ENCODE assay signal across 11 mouse cellular contexts in genomic region chr11:6063501-6064214, GRCm38 (mm10). TPM values are rescaled to one million over a fixed set of nuclear protein-coding genes. Genes with fewer than 3 reads are reported as not detected.
DNase-seq lines count a peak whose midpoint lies in the region; ATAC-seq and TF ChIP-seq lines count a peak whose summit lies in the region.
"Had no signal": no experiment of that assay in that cellular context is flagged by ENCODE, and none has a peak within 500 bp of the region (broad histone marks: within the 10 kb centered on the region; RNA-seq: fewer than 3 reads in every experiment).

No protein-coding gene starts in this region.

- H3K9ac ChIP-seq in forebrain, embryonic 12.5 days: no peak overlapping the region
- H3K9ac ChIP-seq in hindbrain, embryonic 12.5 days: no peak overlapping the region
- H3K9ac ChIP-seq in neural tube, embryonic 12.5 days: no peak overlapping the region
- H3K9ac ChIP-seq: liver, embryonic 14.5 days had no signal

- H3K27me3 ChIP-seq in forebrain, embryonic 12.5 days: peaks cover 76% of the 10 kb centered on the region
- H3K27me3 ChIP-seq in forebrain, embryonic 10.5 days (ENCODE audit: poor library complexity, severe bottlenecking): peaks cover 79% of the 10 kb centered on the region
- H3K27me3 ChIP-seq in hindbrain, embryonic 12.5 days: peaks cover 72% of the 10 kb centered on the region
- H3K27me3 ChIP-seq in neural tube, embryonic 12.5 days (replicated peaks): peaks cover 71% of the 10 kb centered on the region

- H3K36me3 ChIP-seq in forebrain, embryonic 12.5 days (replicated peaks): no peaks in the 10 kb centered on the region
- H3K36me3 ChIP-seq in forebrain, embryonic 10.5 days (replicated peaks): no peaks in the 10 kb centered on the region
- no peaks in the 10 kb centered on the region for H3K36me3 ChIP-seq in hindbrain, embryonic 12.5 days
- no peaks in the 10 kb centered on the region for H3K36me3 ChIP-seq in neural tube, embryonic 12.5 days

- DNase-seq in forebrain, embryonic 10.5 days (ENCODE audit: extremely low spot score, low spot score): no peak
- no peak for DNase-seq in left cerebral cortex, adult 2 months (ENCODE audit: extremely low spot score in 1 of 2, low spot score in 2 of 2)
- DNase-seq in left cerebral cortex, adult 18-20 months (ENCODE audit: low spot score in 2 of 2): no peak
- no peak for DNase-seq in left cerebral cortex, adult 9 months (ENCODE audit: low spot score in 2 of 2)
- no peak for DNase-seq in thymus, postnatal 25 days

- peak overlapping the region; percentile 51 for H3K4me3 ChIP-seq in forebrain, embryonic 12.5 days (replicated peaks)
- no peak overlapping the region; the same call in 1 of the 2 replicates for H3K4me3 ChIP-seq in forebrain, embryonic 10.5 days
- peak overlapping the region; percentile 86 for H3K4me3 ChIP-seq in left cerebral cortex, adult 2 months
- H3K4me3 ChIP-seq in hindbrain, embryonic 12.5 days: peak overlapping the region; percentile 58
- peak overlapping the region; percentile 51 for H3K4me3 ChIP-seq in neural tube, embryonic 12.5 days
- H3K4me3 ChIP-seq: erythroblast, embryonic 14.5 days; megakaryocyte, embryonic 14.5 days had no signal

- 41% methylated on average over 17 of the region's 17 CpGs for WGBS in forebrain, embryonic 12.5 days
- 51% methylated on average over 17 of the region's 17 CpGs for WGBS in forebrain, embryonic 10.5 days
- 46% methylated on average over 17 of the region's 17 CpGs for WGBS in hindbrain, embryonic 12.5 days
- 55% methylated on average over 17 of the region's 17 CpGs for WGBS in neural tube, embryonic 12.5 days

- no peaks in the 10 kb centered on the region for H3K9me3 ChIP-seq in forebrain, embryonic 12.5 days
- H3K9me3 ChIP-seq in forebrain, embryonic 10.5 days: no peaks in the 10 kb centered on the region
- no peaks in the 10 kb centered on the region for H3K9me3 ChIP-seq in hindbrain, embryonic 12.5 days (replicated peaks)
- no peaks in the 10 kb centered on the region for H3K9me3 ChIP-seq in neural tube, embryonic 12.5 days
- H3K9me3 ChIP-seq: megakaryocyte, embryonic 14.5 days had no signal

- H3K27ac ChIP-seq in forebrain, embryonic 12.5 days: no peak overlapping the region
- H3K27ac ChIP-seq in forebrain, embryonic 10.5 days: no peak overlapping the region
- peak overlapping the region; percentile 97 for H3K27ac ChIP-seq in left cerebral cortex, adult 2 months
- no peak overlapping the region for H3K27ac ChIP-seq in hindbrain, embryonic 12.5 days
- H3K27ac ChIP-seq in neural tube, embryonic 12.5 days: no peak overlapping the region
- H3K27ac ChIP-seq: liver, embryonic 14.5 days had no signal

- peak overlapping the region; percentile 69 for H3K4me2 ChIP-seq in forebrain, embryonic 12.5 days
- peak overlapping the region; percentile 80 for H3K4me2 ChIP-seq in hindbrain, embryonic 12.5 days (replicated peaks)
- H3K4me2 ChIP-seq in neural tube, embryonic 12.5 days (replicated peaks): peak overlapping the region; percentile 70

- H3K4me1 ChIP-seq in forebrain, embryonic 12.5 days: peaks cover 25% of the 10 kb centered on the region
- peaks cover 37% of the 10 kb centered on the region for H3K4me1 ChIP-seq in forebrain, embryonic 10.5 days
- peaks cover 20% of the 10 kb centered on the region for H3K4me1 ChIP-seq in hindbrain, embryonic 12.5 days
- H3K4me1 ChIP-seq in neural tube, embryonic 12.5 days: peaks cover 14% of the 10 kb centered on the region

- TF ChIP-seq CTCF in left cerebral cortex, adult 2 months (IDR thresholded peaks at IDR 0.05): no peak

- intact Hi-C loops in left cerebral cortex, adult 2 months (cut with DNase I): loop anchor here (2.0 to 5.0 kb wide), 4 partner anchors 15 to 115 kb away; no protein-coding TSS in a partner anchor

- no peak for ATAC-seq in forebrain, embryonic 12.5 days (ENCODE audit: low FRiP score)
- no peak for ATAC-seq in hindbrain, embryonic 12.5 days (ENCODE audit: low FRiP score)
- no peak for ATAC-seq in neural tube, embryonic 12.5 days (ENCODE audit: low FRiP score, low read depth)

RNA-seq across cellular contexts. Expression of gene Camk2b, which starts 2.5 kb away (rescaled TPM):
- polyA plus RNA-seq in forebrain, embryonic 12.5 days (2016; fragmentation: Nextera tagmentation; extraction: Ambion mirVana): 11.0 and 11.7 TPM in 2 replicates
- 0.51 and 0.63 TPM in 2 replicates for polyA plus RNA-seq in forebrain, embryonic 10.5 days (2016; fragmentation: Nextera tagmentation; extraction: Ambion mirVana)
- 100 to 1,000 TPM; 607 to 644 TPM for total RNA-seq in left cerebral cortex, adult 2 months (2021)
- total RNA-seq in left cerebral cortex, adult 18-20 months (2021): 100 to 1,000 TPM; 618 to 648 TPM
- polyA plus RNA-seq in hindbrain, embryonic 12.5 days (2016; fragmentation: Nextera tagmentation; extraction: Ambion mirVana): 16.5 and 17.3 TPM in 2 replicates
- 21.3 and 21.4 TPM in 2 replicates for polyA plus RNA-seq in neural tube, embryonic 12.5 days (2016; fragmentation: Nextera tagmentation; extraction: Ambion mirVana)
- polyA plus RNA-seq: erythroblast, embryonic 14.5 days had no signal
